Mouse (Mus musculus) liver, embryonic 12.5 days (tissue): ENCODE data around the gene Vps4a. TPM values are rescaled to one million over a fixed set of nuclear protein-coding genes. Genes with fewer than 3 reads are reported as not detected.
"Not testable (repeated sequence)": the region's sequence is repeated elsewhere in the genome, so short reads cannot be mapped to it uniquely, and the experiment has no call there.

Experiments used
- ATAC-seq: fragments of 200-750 bp; cut with Nextera tagmentation; 2 replicates; pipeline ENCODE4 v1.8.0; 2017; ENCODE audit warnings: moderate number of reproducible peaks, mild to moderate bottlenecking, moderate library complexity
- H3K27ac ChIP-seq: fragments of 300-500 bp; sonication (generic); 2 replicates; pipeline ENCODE4 v1.5.1; 2016; ENCODE audit warnings: mild to moderate bottlenecking
- H3K27me3 ChIP-seq: fragments of 300-500 bp; sonication (generic); replicated peaks from 2 replicates; pipeline ENCODE4 v1.6.1; 2016; ENCODE audit warnings: mild to moderate bottlenecking, moderate library complexity
- H3K36me3 ChIP-seq: fragments of 300-500 bp; sonication (generic); 2 replicates; pipeline ENCODE4 v1.6.1; 2016; ENCODE audit warnings: mild to moderate bottlenecking, moderate library complexity
- H3K4me1 ChIP-seq: fragments of 300-500 bp; sonication (generic); 2 replicates; pipeline ENCODE4 v1.6.1; 2016
- H3K4me2 ChIP-seq: fragments of 300-500 bp; sonication (generic); 2 replicates; pipeline ENCODE4 v1.6.1; 2016; ENCODE audit warnings: mild to moderate bottlenecking, moderate library complexity
- H3K4me3 ChIP-seq: fragments of 300-500 bp; sonication (generic); 2 replicates; pipeline ENCODE4 v1.5.1; 2016; ENCODE audit warnings: mild to moderate bottlenecking, moderate library complexity
- H3K9ac ChIP-seq: fragments of 300-500 bp; sonication (generic); 2 replicates; pipeline ENCODE4 v1.6.1; 2016; ENCODE audit warnings: mild to moderate bottlenecking, moderate library complexity
- H3K9me3 ChIP-seq: fragments of 300-500 bp; sonication (generic); replicated peaks from 2 replicates; pipeline ENCODE4 v1.6.1; 2016; ENCODE audit warnings: mild to moderate bottlenecking, moderate library complexity
- WGBS: fragments of 180-500 bp; shearing (Covaris S2); methylation state at CpG from one replicate; pipeline ENCODE4 v1.1.7; 2016; ENCODE audit not compliant: insufficient replicate concordance; 5-methylcytosine and 5-hydroxymethylcytosine counted together
- polyA plus RNA-seq: library from polyadenylated mRNA; unstranded; fragments of >200 nt; fragmentation: Nextera tagmentation; extraction: Ambion mirVana; gene quantifications from 2 replicates; pipeline ENCODE4 v1.2.1, GENCODE M21; 2016

Vps4a gene
- polyA plus RNA-seq, 1 experiment from 2014 or later = 32.8 TPM

DNA sequence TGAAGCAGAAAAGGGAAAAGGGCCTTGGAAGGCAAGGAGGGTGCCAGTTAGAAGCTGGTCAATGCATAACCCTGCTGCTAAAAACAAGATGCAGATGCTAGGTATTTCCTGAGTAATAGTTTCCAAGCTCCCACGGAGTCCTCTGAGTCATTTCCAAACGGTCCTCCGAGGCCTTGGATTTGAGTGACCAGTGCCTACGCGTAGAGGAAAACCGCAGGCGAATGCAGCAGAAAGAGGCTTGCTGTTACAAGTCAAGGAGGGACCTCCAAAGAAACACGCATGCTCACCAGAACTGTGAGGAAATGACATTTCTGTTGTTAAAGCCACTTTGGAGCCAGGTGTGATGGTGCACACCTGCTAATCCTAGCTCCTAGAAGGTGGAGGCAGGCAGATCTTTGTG is 7.5 kb upstream of the Vps4a start:
- Histone ChIP-seq H3K36me3 (no peaks in the 10 kb centered on the region), H3K27ac (no peak overlapping the region), H3K4me2 (no peak overlapping the region), H3K27me3 (no peaks in the 10 kb centered on the region), H3K9ac (no peak overlapping the region), H3K4me1 (peaks cover 4% of the 10 kb centered on the region), H3K4me3 (no peak overlapping the region), H3K9me3 (no peaks in the 10 kb centered on the region)
- 70% methylated on average over 8 of the region's 8 CpGs for WGBS
- no peak for ATAC-seq

DNA sequence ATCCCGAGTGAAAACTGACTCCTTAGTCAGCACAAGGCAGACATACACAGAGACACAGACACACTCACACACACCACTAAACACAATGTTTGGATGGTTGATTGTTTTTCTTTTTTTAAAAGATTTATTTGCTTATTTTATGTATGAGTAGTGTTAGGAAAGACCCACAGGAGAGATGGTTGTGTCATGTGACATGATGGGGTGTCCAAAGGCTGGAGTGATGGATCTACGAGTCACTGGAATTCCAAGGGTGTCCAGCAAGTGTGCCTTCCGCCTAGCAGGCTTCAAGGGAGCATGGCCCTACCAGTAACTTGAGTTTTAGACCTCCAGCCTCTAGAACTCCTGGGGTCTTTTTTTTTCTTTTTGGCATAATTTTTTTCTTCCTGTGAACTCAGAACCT is 1.7 kb upstream of the Vps4a start:
- no peaks in the 10 kb centered on the region for H3K9me3 ChIP-seq
- H3K27me3 ChIP-seq = no peaks in the 10 kb centered on the region
- WGBS = 70% methylated on average over 3 of the region's 3 CpGs
- no peak for ATAC-seq
- no peak overlapping the region for H3K9ac ChIP-seq
- H3K4me3 ChIP-seq = no peak overlapping the region
- no peak overlapping the region for H3K27ac ChIP-seq
- peaks cover 44% of the 10 kb centered on the region for H3K4me1 ChIP-seq
- no peaks in the 10 kb centered on the region for H3K36me3 ChIP-seq
- H3K4me2 ChIP-seq = no peak overlapping the region

GRCm38 (mm10) chr8:107030058-107030457 is 964 bp upstream of the Vps4a start:
- ATAC-seq = no peak
- 53% methylated on average over 5 of the region's 5 CpGs for WGBS
- H3K27ac ChIP-seq = peak overlapping the region; percentile 83
- H3K36me3 ChIP-seq = no peaks in the 10 kb centered on the region
- H3K4me2 ChIP-seq = peak overlapping the region; percentile 77
- no peak overlapping the region for H3K9ac ChIP-seq
- peaks cover 44% of the 10 kb centered on the region for H3K4me1 ChIP-seq
- H3K4me3 ChIP-seq = no peak overlapping the region
- no peaks in the 10 kb centered on the region for H3K27me3 ChIP-seq
- H3K9me3 ChIP-seq = no peaks in the 10 kb centered on the region

GRCm38 (mm10) chr8:107031577-107032090 is 612 bp downstream of the Vps4a start:
- WGBS = 0% methylated on average over 40 of the region's 40 CpGs
- Histone ChIP-seq H3K27ac (peak overlapping the region; percentile 83), H3K4me1 (peaks cover 44% of the 10 kb centered on the region), H3K4me3 (peak overlapping the region; percentile 87), H3K27me3 (no peaks in the 10 kb centered on the region), H3K9ac (peak overlapping the region; percentile 92), H3K4me2 (peak overlapping the region; percentile 77), H3K9me3 (no peaks in the 10 kb centered on the region), H3K36me3 (peaks cover 10% of the 10 kb centered on the region)
- no peak for ATAC-seq

DNA sequence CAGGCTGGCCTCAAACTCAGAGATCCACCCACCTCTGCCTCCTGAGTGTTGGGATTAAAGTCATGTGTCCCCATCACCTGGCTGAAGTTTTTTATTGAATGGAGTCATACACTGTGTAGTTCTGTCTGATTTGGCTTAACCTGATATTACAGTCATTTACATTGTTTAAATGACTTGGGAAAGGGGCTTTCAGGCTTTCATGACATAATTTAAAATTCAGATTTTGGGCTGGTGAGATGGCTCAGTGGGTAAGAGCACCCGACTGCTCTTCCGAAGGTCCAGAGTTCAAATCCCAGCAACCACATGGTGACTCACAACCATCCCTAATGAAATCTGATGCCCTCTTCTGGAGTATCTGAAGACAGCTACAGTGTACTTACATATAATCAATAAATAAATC is 2.6 kb downstream of the Vps4a start:
- not testable (repeated sequence) for H3K4me2 ChIP-seq, H3K9me3 ChIP-seq, H3K9ac ChIP-seq, H3K27me3 ChIP-seq, H3K27ac ChIP-seq, H3K4me3 ChIP-seq, ATAC-seq
- WGBS = 85% methylated on average over 2 of the region's 2 CpGs
- Histone ChIP-seq H3K36me3 (peaks cover 21% of the 10 kb centered on the region), H3K4me1 (peaks cover 39% of the 10 kb centered on the region)

- H3K4me2 ChIP-seq = no peak overlapping the region
- H3K36me3 ChIP-seq = peaks cover 41% of the 10 kb centered on the region
- no peak overlapping the region for H3K27ac ChIP-seq
- no peaks in the 10 kb centered on the region for H3K27me3 ChIP-seq
- no peak overlapping the region for H3K4me3 ChIP-seq
- no peak for ATAC-seq
- no peak overlapping the region for H3K9ac ChIP-seq
- H3K4me1 ChIP-seq = peaks cover 21% of the 10 kb centered on the region
- no peaks in the 10 kb centered on the region for H3K9me3 ChIP-seq
- WGBS = 80% methylated on average over 3 of the region's 3 CpGs
Measured at GRCm38 (mm10) chr8:107035641-107036040, 4.6 kb downstream of the Vps4a start.

GRCm38 (mm10) chr8:107036626-107037025 is 5.6 kb downstream of the Vps4a start:
- peaks cover 17% of the 10 kb centered on the region for H3K4me1 ChIP-seq
- H3K4me2 ChIP-seq = no peak overlapping the region
- H3K27me3 ChIP-seq = no peaks in the 10 kb centered on the region
- 76% methylated on average over 8 of the region's 8 CpGs for WGBS
- no peak overlapping the region for H3K27ac ChIP-seq
- H3K36me3 ChIP-seq = peaks cover 51% of the 10 kb centered on the region
- H3K9me3 ChIP-seq = no peaks in the 10 kb centered on the region
- H3K9ac ChIP-seq = no peak overlapping the region
- H3K4me3 ChIP-seq = no peak overlapping the region
- ATAC-seq = no peak

GRCm38 (mm10) chr8:107040632-107041031 is 9.6 kb downstream of the Vps4a start:
- H3K9ac ChIP-seq = no peak overlapping the region
- WGBS = 64% methylated on average over 7 of the region's 7 CpGs
- H3K27me3 ChIP-seq = no peaks in the 10 kb centered on the region
- no peak overlapping the region for H3K4me2 ChIP-seq
- peaks cover 4% of the 10 kb centered on the region for H3K4me1 ChIP-seq
- H3K9me3 ChIP-seq = no peaks in the 10 kb centered on the region
- H3K4me3 ChIP-seq = no peak overlapping the region
- ATAC-seq = no peak
- H3K36me3 ChIP-seq = peaks cover 87% of the 10 kb centered on the region
- H3K27ac ChIP-seq = no peak overlapping the region

DNA sequence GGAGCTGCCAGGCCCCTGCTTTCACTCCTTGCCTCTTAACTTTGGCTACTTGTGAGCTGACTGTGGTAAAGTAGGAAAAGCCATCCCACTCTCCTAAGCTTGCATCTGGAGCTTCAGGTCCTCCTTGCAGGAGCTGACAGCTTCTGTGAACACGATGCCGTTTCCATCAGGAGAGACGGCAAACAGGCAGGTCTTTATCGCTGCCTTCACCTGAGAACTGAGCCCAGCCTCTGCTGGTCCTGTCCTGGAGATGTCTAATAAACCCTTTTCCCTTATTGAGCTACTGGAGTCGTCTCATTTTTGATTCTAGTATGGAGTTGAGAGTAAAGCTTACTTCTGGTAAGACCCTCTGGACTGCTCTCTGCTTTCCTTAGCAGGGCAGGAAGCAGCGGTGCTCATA is 14.5 kb downstream of the Vps4a start:
- H3K4me1 ChIP-seq = peaks cover 45% of the 10 kb centered on the region
- H3K27me3 ChIP-seq = no peaks in the 10 kb centered on the region
- ATAC-seq = no peak
- H3K27ac ChIP-seq = no peak overlapping the region
- no peak overlapping the region for H3K4me2 ChIP-seq
- no peak overlapping the region for H3K9ac ChIP-seq
- H3K36me3 ChIP-seq = peaks cover 83% of the 10 kb centered on the region
- H3K4me3 ChIP-seq = no peak overlapping the region
- H3K9me3 ChIP-seq = no peaks in the 10 kb centered on the region
- WGBS = 88% methylated on average over 6 of the region's 6 CpGs

DNA sequence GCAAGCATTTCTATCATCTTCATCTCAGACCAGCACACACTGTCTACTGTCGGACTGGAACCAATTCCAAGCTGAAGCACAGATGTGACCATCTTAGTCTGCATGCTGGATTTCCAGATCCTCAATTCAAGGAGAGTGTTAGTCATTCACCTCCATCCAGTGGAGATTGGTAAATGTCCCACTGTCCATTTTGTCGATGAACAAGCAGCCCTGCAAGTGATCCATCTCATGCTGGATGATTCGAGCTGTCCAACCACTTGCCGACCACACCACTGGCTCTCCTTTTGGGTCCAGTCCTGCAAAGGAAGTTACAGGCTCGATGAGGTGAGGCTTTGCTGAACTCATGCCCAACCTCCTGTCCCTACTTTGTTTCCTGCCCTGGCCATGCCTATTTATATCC is 16.0 kb downstream of the Vps4a start:
- Histone ChIP-seq H3K36me3 (peaks cover 83% of the 10 kb centered on the region), H3K27me3 (no peaks in the 10 kb centered on the region), H3K27ac (no peak overlapping the region), H3K9ac (0 out of 2 replicates have a peak overlapping the region, but pooled peaks have one; percentile 87), H3K4me2 (peak overlapping the region; percentile 96), H3K9me3 (no peaks in the 10 kb centered on the region; the same call in 1 of the 2 replicates), H3K4me1 (peaks cover 45% of the 10 kb centered on the region), H3K4me3 (peak overlapping the region; percentile 80; the same call in 1 of the 2 replicates)
- 66% methylated on average over 5 of the region's 5 CpGs for WGBS
- no peak for ATAC-seq

DNA sequence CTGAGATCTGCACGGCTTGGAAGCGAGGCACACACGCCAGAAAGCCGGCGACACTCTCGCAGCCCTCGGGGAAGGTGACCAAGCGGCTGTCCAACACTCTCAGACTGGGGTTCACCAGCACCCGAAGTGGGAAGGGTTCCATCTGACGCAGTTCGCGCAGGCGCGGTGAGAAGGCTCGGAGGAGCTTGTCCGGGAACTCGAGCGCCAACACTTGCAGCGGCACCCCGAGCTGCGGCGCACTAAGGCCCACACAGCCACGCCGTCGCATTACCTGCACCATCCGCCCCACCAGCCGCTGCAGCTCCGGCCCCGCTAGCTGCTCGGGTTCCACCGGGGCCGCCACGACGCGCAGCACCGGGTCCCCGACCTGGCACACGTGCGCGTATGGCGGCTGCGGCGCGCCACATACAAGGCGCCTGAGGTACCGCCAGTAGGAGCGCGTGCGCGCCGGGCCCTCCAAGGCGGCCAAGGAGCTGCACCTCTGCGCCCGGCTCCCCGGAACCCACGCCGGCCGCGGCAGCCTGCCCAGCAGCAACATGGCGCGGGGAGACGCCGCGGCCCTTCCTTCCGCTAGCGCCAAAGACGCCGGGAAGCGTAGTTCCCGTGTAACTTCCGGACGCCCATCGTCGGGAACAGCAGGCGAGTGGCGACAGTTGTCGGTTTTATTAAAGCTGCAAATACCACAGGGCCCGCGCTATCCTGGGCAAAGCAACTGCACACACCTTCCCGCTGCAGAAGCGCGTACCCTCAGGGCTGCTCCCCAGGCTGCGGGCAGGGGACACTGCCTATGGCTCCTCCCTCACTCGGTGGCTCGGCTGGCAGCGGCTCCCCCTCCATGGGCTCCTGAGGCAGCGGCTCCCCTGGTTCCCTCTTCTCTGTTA is 17.3 kb downstream of the Vps4a start, which contains the start of gene Pdf:
Pdf (minus strand) TSS at position 554 of the 881 bp plus-strand sequence.
- Histone ChIP-seq H3K27ac (peak within 1 kb of the TSS; percentile 91), H3K9me3 (no peaks in the 10 kb centered on the region; the same call in 1 of the 2 replicates), H3K4me1 (peaks cover 45% of the 10 kb centered on the region), H3K4me3 (peak within 1 kb of the TSS; percentile 80), H3K4me2 (peak within 1 kb of the TSS; percentile 96), H3K9ac (peak within 1 kb of the TSS; percentile 87), H3K27me3 (no peaks in the 10 kb centered on the region), H3K36me3 (peaks cover 83% of the 10 kb centered on the region)
- WGBS = under 1% methylated on average over 87 of the region's 87 CpGs
- ATAC-seq = peak; percentile 78

GRCm38 (mm10) chr8:107049480-107049879 is 18.5 kb downstream of the Vps4a start:
- 80% methylated on average over 4 of the region's 4 CpGs for WGBS
- H3K9ac ChIP-seq = no peak overlapping the region
- peak overlapping the region; percentile 91 for H3K27ac ChIP-seq
- H3K4me1 ChIP-seq = peaks cover 47% of the 10 kb centered on the region
- peaks cover 83% of the 10 kb centered on the region for H3K36me3 ChIP-seq
- no peak for ATAC-seq
- H3K4me3 ChIP-seq = peak overlapping the region; percentile 80
- H3K4me2 ChIP-seq = peak overlapping the region; percentile 96
- H3K9me3 ChIP-seq = no peaks in the 10 kb centered on the region; the same call in 1 of the 2 replicates
- no peaks in the 10 kb centered on the region for H3K27me3 ChIP-seq
